Mouse (Mus musculus): ENCODE results near the gene Tiam1.

- TF ChIP-seq POLR2A (IDR thresholded peaks at IDR 0.05; ENCODE audit: low read depth, low read length): no peak
- TF ChIP-seq CTCF (IDR thresholded peaks at IDR 0.05; ENCODE audit: extremely low read depth, insufficient read length, insufficient replicate concordance, low read depth, low read length): no peak
Measured at GRCm38 (mm10) chr16:89944050-89944449, 199.5 kb downstream of the Tiam1 start.

Data from small intestine, adult 2 months (tissue).